Mouse (Mus musculus): ENCODE results near the gene Atxn7. TPM values are rescaled to one million over a fixed set of nuclear protein-coding genes. Genes with fewer than 3 reads are reported as not detected.

The Atxn7 gene
- total RNA-seq, 2 experiments from 2014 or later = 25.7 to 31.6 TPM

DNA sequence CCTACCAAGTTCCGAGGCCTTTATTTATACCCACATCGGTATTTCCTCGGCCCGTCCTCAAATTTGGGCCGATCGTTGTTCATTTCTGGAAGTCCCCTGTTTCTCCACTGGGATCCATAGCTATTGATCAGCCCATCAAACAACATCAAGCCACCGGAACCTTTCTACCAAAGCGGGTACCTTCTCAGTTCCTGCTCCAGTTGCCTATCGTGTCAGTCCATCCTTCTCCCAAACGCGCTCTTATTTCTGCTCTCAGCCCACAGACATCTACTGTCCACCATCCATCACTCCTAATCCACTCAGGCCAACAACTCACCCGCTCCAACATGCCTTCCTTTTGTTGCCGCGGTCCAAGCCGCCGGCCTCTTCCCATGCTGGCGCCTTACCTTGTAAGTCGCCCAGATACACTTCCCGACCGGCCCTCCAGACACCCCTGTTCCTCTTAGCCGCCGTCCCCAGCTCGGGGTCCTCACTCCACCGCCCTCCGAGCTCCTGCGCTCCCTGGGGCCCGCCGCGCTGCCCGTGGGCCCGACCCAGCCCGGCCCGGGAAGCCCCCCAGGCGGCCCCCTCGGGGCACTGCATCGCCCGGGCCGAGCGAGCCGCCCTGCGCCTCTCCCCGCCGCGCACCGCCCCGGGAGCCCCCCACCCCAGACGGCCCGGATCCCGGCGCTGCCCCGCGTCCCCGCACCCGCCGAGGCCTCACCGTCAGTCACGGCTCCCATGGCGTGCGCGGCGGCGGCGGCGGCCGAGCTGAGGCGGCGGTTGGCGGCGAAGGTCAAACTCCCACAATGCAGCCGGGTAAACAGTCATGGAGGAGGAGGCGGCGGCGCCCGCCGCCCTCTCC lies 536 bp upstream of the Atxn7 start:
- TF ChIP-seq CTCF (conservative IDR thresholded peaks at IDR 0.05) = peak; percentile 29; the same call in 1 of the 2 replicates

DNA sequence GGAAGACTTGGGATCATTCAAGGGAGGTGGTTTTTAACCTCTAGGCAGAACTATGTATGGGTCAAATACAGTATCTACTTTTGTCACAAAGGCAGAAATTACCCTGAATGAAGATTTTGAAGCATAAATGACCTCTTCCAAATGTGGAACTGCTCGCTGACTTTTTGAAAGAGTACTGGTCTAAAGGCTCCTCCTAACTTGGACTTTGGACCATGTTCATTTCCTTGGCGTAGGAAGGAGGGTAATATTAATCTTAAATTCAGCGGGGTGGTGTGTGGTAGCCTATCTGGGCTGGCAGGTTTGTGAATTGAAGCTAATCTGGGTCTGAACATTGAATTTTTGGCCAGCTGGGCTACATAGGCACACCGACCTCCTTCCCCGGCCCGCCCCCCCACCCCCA lies 1.2 kb downstream of the Atxn7 start:
- Histone ChIP-seq H3K4me3 (no peak overlapping the region), H3K27ac (no peak overlapping the region)
- no peak for TF ChIP-seq CTCF (conservative IDR thresholded peaks at IDR 0.05)
- no peak for DNase-seq (ENCODE audit: low spot score in 2 of 2)

More for the DNA sequence above, 536 bp upstream of the Atxn7 start:
- Histone ChIP-seq H3K27ac (peak overlapping the region; percentile 90), H3K4me3 (peak overlapping the region; percentile 83)
- DNase-seq (ENCODE audit: low spot score in 2 of 2) = peak; percentile 61 to 62

DNA sequence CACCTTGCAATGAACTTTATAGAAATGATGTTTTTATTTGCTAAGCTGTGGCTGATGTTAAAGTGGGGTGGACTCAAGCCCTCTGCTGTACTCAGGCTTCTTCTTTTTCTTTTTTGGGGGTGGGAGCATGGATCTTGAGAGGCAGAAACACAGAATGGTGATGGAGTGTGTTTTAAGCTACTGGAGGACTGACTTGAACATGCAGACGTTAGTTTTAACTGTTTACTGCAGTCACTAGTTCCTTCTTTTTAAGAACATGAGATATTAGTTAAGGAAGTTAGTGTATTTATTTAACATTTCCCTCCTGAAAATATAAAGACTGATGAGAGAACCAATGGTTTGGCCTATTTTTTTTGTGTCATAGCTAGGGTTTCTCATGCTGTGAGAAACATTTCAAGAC lies 2.3 kb downstream of the Atxn7 start:
- no peak overlapping the region for H3K27ac ChIP-seq
- TF ChIP-seq CTCF (conservative IDR thresholded peaks at IDR 0.05) = no peak
- H3K4me3 ChIP-seq = no peak overlapping the region
- DNase-seq (ENCODE audit: low spot score in 2 of 2) = no peak

DNA sequence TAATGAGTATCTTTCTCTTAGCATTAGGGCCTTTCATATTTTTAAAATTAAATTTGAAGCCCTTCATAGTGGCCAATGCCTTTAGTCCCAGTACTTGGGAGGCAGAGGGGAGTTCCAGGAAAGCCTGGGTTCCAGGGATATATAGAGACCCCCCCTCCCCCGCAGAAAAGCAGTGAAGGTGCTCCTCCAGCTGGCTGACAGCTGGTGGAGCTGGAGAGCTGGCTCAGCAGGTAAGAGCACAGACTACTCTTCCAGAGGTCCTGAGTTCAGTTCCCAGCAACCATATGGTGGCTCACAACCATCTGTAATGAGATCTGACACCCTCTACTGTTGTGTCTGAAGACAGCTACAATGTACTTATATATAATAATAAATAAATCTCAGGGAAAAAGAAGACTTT lies 6.4 kb downstream of the Atxn7 start:
- TF ChIP-seq CTCF (conservative IDR thresholded peaks at IDR 0.05) = peak; percentile 29; the same call in 1 of the 2 replicates
- no peak overlapping the region for H3K27ac ChIP-seq
- H3K4me3 ChIP-seq = no peak overlapping the region
- DNase-seq (ENCODE audit: low spot score in 2 of 2) = no peak

DNA sequence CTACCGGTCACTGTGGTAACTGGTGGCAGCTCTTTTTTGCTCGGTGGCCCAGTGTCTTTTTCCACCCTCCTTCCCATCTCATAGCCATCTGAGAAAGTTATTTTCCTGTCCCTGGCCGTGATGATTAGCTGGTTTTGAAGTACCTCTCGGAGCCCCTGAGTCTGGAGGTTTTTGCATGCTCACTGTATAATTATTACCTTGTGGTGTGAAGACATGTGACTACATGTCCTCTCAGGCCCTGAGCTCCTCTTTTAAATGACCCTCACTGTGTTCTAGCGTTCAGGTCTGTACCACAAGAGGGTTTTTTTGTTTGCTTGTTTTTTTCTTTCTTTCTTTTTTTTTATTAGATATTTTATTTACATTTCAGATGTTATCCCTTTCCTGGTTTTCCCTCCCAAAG lies 7.2 kb downstream of the Atxn7 start:
- DNase-seq (ENCODE audit: low spot score in 2 of 2) = no peak
- no peak overlapping the region for H3K4me3 ChIP-seq
- no peak overlapping the region for H3K27ac ChIP-seq
- no peak for TF ChIP-seq CTCF (conservative IDR thresholded peaks at IDR 0.05)

DNA sequence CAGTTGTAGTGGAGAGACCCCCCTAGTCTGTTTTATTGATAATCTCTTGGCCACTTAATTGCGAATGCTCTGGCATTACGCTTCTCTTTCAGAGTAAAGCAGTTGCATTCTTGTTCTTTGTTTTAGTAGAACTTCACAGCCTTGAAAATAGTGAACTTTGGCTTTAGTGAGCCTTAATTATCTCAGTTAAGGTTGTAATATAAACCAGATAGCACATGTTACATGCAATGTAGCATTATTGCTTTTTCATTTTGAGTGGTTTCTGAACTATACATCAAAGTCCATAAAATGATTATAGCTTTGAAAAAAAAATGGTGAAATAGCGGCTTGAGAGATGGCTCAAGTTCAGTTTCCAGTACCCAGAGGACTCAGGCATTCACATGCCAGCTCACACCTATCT lies 9.3 kb downstream of the Atxn7 start:
- TF ChIP-seq CTCF (conservative IDR thresholded peaks at IDR 0.05) = no peak
- DNase-seq (ENCODE audit: low spot score in 2 of 2) = no peak
- H3K4me3 ChIP-seq = no peak overlapping the region

DNA sequence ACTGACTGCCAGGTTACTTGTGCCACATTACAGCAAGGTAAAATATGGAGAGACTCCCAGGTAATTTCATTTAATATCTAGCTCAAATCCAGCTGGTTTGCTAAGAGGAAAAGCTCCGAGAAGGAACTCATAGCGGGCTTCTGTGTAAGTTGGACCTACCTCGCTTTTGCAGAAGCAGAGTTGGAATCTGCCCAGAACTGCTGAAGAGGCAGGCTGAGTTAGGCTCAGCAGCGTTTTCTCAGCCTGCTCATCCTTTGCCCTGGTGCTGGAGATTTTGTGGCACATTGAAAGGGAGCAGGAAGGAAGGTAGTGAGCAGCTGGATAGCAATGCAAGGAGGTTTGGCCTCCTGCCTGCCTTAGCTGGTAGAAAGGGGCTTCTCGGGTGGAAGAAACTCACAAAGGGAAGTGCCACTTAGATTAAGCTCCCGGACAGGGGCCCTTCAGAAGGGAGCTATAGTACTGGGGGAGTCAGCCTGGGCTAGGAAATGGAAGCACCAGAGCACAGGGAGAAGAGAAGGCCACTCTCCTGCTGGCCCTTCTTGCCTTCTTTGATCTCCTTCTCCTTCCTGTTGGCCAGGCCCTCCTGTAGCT lies 10.5 kb downstream of the Atxn7 start:
- no peak for DNase-seq (ENCODE audit: low spot score in 2 of 2)
- TF ChIP-seq CTCF (conservative IDR thresholded peaks at IDR 0.05) = no peak
- Histone ChIP-seq H3K27ac (no peak overlapping the region), H3K4me3 (no peak overlapping the region)

More for the DNA sequence above, 9.3 kb downstream of the Atxn7 start:
- no peak overlapping the region for H3K27ac ChIP-seq

DNA sequence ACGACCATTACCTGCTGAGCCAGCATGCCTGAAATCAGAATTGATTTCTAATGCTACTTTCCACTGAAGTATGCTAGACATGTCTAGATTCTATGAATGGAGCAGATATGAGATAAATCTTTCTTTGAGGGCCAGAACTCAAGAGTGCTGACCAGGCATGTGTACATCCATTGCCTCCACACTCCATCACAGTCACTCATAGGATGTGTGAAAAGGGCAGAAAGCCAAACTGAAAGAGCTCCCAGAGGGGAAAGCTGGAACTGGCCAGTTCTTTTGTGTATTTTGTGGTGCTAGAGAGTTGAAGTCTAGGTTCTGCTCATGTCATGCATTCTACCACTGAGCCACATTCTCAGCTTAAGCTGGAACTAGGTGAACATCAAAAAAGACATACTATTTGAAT lies 16.3 kb downstream of the Atxn7 start:
- no peak for DNase-seq (ENCODE audit: low spot score in 2 of 2)
- H3K4me3 ChIP-seq = no peak overlapping the region
- TF ChIP-seq CTCF (conservative IDR thresholded peaks at IDR 0.05) = no peak
- no peak overlapping the region for H3K27ac ChIP-seq

DNA sequence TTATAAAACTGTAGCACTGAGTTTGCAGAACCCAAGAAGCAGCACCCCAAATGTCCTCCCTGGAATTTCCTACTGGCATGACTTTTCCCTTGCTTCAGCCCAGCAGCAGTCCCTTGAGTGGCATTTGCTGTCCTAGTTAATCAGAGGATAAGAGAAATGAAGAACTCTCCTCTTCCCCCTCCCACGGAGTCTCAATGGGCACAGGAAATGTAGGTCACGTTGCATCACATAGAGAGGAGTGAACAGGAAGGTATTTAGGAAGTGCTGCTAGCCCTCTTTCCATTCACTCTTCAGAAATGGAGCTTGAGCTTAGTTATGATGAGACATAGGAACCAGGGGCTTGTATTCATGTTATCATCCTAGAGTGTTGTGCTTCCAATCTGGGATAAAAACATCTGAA lies 20.0 kb downstream of the Atxn7 start:
- TF ChIP-seq CTCF (conservative IDR thresholded peaks at IDR 0.05) = no peak
- H3K4me3 ChIP-seq = no peak overlapping the region
- no peak for DNase-seq (ENCODE audit: low spot score in 2 of 2)
- no peak overlapping the region for H3K27ac ChIP-seq

DNA sequence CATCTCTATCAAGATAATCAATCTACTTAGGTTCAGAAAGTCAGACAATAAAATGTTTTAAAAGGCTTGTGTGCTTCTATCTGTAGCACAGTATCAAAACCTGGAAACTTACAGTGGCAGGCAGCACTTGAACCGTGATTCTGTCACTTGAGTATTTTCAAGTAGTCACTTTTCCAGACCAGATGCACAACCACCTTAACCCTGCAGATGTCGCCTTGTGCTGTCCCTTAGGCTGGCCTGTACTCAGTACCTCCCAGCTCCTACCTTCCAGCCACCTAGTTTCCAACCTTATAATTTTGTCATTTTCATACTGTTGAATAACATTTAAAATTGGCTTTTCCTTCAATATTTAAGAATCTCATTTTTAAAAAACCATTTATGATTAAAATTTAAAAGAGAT lies 20.9 kb downstream of the Atxn7 start:
- DNase-seq (ENCODE audit: low spot score in 2 of 2) = no peak
- TF ChIP-seq CTCF (conservative IDR thresholded peaks at IDR 0.05) = peak; percentile 49
- no peak overlapping the region for H3K4me3 ChIP-seq

DNA sequence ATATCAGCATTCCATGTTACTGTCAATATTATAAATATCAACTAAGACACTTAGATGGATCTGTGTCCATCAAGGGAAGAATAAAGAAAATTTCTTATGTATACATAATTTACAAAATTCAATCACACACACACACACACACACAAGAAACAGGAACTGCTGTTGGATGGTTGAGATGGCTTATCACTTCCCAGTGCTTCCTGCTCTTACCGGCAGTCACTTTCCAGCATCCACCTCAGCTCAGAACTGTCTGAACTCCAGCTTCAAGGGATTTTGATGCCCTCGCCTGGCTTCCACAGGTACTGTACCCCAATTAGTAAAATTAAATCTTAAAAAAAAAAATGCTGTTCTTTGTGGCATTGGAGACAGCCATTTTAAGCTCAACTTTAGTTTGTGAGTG lies 27.2 kb downstream of the Atxn7 start:
- DNase-seq (ENCODE audit: low spot score in 2 of 2) = no peak
- Histone ChIP-seq H3K27ac (no peak overlapping the region), H3K4me3 (no peak overlapping the region)
- TF ChIP-seq CTCF (conservative IDR thresholded peaks at IDR 0.05) = no peak

More for the DNA sequence above, 20.9 kb downstream of the Atxn7 start:
- H3K27ac ChIP-seq = no peak overlapping the region

DNA sequence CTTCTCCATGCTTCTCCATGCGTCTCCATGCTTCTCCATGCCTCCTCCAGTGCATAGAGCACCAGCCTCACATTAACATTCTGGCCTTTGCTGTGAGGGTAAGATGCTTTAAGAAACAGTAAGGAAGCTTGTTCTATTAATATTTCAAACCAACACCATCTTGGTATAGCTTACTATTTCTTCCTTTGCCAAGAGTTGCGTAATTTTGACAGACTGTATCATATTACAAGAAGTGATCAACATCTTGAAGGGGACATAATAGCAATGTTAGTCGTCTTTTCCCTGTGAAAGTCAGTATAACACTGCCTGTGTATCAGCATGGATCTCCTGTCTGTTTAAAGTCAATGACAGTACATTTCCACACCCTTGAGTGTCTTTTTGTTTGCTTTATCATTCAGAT lies 29.5 kb downstream of the Atxn7 start:
- no peak for TF ChIP-seq CTCF (conservative IDR thresholded peaks at IDR 0.05)
- no peak overlapping the region for H3K4me3 ChIP-seq

DNA sequence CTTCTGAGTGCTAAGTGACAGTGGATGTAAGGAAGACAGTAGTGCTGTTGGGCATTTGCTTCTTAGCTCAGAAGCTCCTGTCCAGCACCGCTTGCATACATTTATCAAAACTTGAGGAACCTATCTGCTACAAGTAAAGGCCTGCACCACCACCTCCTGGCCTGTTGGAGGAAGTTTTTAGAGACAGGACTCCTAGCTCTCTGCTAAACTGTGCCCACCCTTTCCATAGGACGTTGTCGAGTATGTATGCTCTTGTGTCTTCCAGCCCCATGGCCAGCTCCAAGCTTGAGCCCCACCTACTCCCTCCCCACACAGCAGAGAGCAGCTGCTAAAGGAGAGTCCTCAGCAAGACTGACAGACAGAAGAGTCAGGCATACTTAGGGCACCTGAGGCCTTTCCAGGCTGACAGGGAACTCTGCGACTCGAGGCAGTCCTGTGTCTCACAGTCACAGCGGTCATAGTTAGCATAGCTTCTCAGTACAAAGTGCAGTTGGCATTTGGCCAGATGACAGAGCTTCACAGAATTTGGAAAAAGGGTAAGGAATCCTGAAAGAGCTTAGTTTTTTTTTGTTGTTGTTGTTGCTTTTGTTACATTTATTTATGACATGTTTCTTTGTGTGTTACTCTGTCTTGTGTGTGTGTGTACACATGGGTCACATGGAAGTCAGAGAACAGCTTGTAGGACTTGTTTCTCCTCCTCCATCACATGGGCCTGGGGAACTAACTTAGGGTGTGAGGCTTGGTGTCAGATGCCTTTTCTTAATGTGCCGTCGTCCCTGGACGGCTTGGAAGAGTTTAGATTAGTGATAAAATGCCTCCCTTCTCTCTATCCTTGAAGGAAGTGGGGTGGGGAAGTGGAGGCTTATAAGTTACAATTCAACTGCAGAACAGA lies 34.2 kb downstream of the Atxn7 start:
- peak; percentile 54 for TF ChIP-seq CTCF (conservative IDR thresholded peaks at IDR 0.05)

More for the DNA sequence above, 29.5 kb downstream of the Atxn7 start:
- no peak overlapping the region for H3K27ac ChIP-seq
- no peak for DNase-seq (ENCODE audit: low spot score in 2 of 2)

More for the DNA sequence above, 34.2 kb downstream of the Atxn7 start:
- no peak for DNase-seq (ENCODE audit: low spot score in 2 of 2)
- no peak overlapping the region for H3K27ac ChIP-seq
- H3K4me3 ChIP-seq = no peak overlapping the region

Data from layer of hippocampus, adult 2 months (tissue).